Mouse (Mus musculus): ENCODE measurements at regions not wholly inside any gene's neighbourhood (a gene's known extent, or its start where the extent isn't known, plus 50 kb on each side); places are given as distances from the start of the nearest gene placed in this dataset.

- intact Hi-C loops (cut with DNase I), result no loop called here
- no peak for DNase-seq (ENCODE audit: low spot score)
Measured at GRCm38 (mm10) chr9:46830316-46830715, 168.2 kb upstream of the Gm4791 start.

GRCm38 (mm10) chr9:46824703-46825102 lies 173.8 kb upstream of the Gm4791 start:
- intact Hi-C loops (cut with DNase I), result no loop called here
- no peak for DNase-seq (ENCODE audit: low spot score)

- no peak for DNase-seq (ENCODE audit: low spot score)
- intact Hi-C loops (cut with DNase I), result loop anchor here (5.0 kb wide), 1 partner anchor 83 kb away; no protein-coding TSS in a partner anchor
Measured at GRCm38 (mm10) chr9:46819808-46820207, 178.7 kb upstream of the Gm4791 start.

- DNase-seq (ENCODE audit: low spot score), result no peak
- intact Hi-C loops (cut with DNase I), result loop anchor here (5.0 kb wide), 1 partner anchor 82 kb away; no protein-coding TSS in a partner anchor
Measured at GRCm38 (mm10) chr9:46819376-46819775, 179.2 kb upstream of the Gm4791 start.

GRCm38 (mm10) chr9:46816126-46816525 lies 182.4 kb upstream of the Gm4791 start:
- no peak for DNase-seq (ENCODE audit: low spot score)
- intact Hi-C loops (cut with DNase I), result loop anchor here (5.0 kb wide), 1 partner anchor 79 kb away; no protein-coding TSS in a partner anchor

- intact Hi-C loops (cut with DNase I), result loop anchor here (2.0 to 5.0 kb wide), 3 partner anchors 77 to 894 kb away; no protein-coding TSS in a partner anchor
Measured at GRCm38 (mm10) chr9:46814478-46815241, 183.9 kb upstream of the Gm4791 start.

GRCm38 (mm10) chr9:46810266-46810665 lies 188.3 kb upstream of the Gm4791 start:
- intact Hi-C loops (cut with DNase I), result no loop called here
- DNase-seq (ENCODE audit: low spot score), result no peak

More at GRCm38 (mm10) chr9:46814478-46815241, 183.9 kb upstream of the Gm4791 start:
- no peak for DNase-seq (ENCODE audit: low spot score)

GRCm38 (mm10) chr9:46795446-46795845 lies 203.1 kb upstream of the Gm4791 start:
- no peak for DNase-seq (ENCODE audit: low spot score)

GRCm38 (mm10) chr9:46789036-46789435 lies 209.5 kb upstream of the Gm4791 start:
- no peak for DNase-seq (ENCODE audit: low spot score)
- intact Hi-C loops (cut with DNase I), result no loop called here

More at GRCm38 (mm10) chr9:46795446-46795845, 203.1 kb upstream of the Gm4791 start:
- intact Hi-C loops (cut with DNase I), result no loop called here

GRCm38 (mm10) chr9:46788456-46788855 lies 210.1 kb upstream of the Gm4791 start:
- intact Hi-C loops (cut with DNase I), result no loop called here
- no peak for DNase-seq (ENCODE audit: low spot score)

GRCm38 (mm10) chr9:46784355-46784975 lies 214.1 kb upstream of the Gm4791 start:
- no peak for DNase-seq (ENCODE audit: low spot score)
- intact Hi-C loops (cut with DNase I), result no loop called here

GRCm38 (mm10) chr9:46783597-46784354 lies 214.8 kb upstream of the Gm4791 start:
- intact Hi-C loops (cut with DNase I), result no loop called here
- no peak for DNase-seq (ENCODE audit: low spot score)

GRCm38 (mm10) chr9:46781681-46782080 lies 216.9 kb upstream of the Gm4791 start:
- no peak for DNase-seq (ENCODE audit: low spot score)
- intact Hi-C loops (cut with DNase I), result no loop called here

GRCm38 (mm10) chr9:46778769-46779168 lies 219.8 kb upstream of the Gm4791 start:
- DNase-seq (ENCODE audit: low spot score), result no peak
- intact Hi-C loops (cut with DNase I), result no loop called here

- no peak for DNase-seq (ENCODE audit: low spot score)
- intact Hi-C loops (cut with DNase I), result no loop called here
Measured at GRCm38 (mm10) chr9:46774821-46775220, 223.7 kb upstream of the Gm4791 start.

GRCm38 (mm10) chr9:46760247-46760646 lies 238.3 kb upstream of the Gm4791 start:
- intact Hi-C loops (cut with DNase I), result no loop called here
- no peak for DNase-seq (ENCODE audit: low spot score)

- DNase-seq (ENCODE audit: low spot score), result no peak
- intact Hi-C loops (cut with DNase I), result no loop called here
Measured at GRCm38 (mm10) chr9:46757005-46757672, 241.4 kb upstream of the Gm4791 start.

- intact Hi-C loops (cut with DNase I), result no loop called here
- no peak for DNase-seq (ENCODE audit: low spot score)
Measured at GRCm38 (mm10) chr9:46751981-46752380, 246.6 kb upstream of the Gm4791 start.

- intact Hi-C loops (cut with DNase I), result no loop called here
- no peak for DNase-seq (ENCODE audit: low spot score)
Measured at GRCm38 (mm10) chr9:46749441-46749840, 249.1 kb upstream of the Gm4791 start.

GRCm38 (mm10) chr9:46746266-46746665 lies 252.3 kb upstream of the Gm4791 start:
- no peak for DNase-seq (ENCODE audit: low spot score)
- intact Hi-C loops (cut with DNase I), result no loop called here

Data from heart, postnatal 25 days (tissue).